Mouse (Mus musculus): ENCODE results near the gene Lmx1b.

DNA sequence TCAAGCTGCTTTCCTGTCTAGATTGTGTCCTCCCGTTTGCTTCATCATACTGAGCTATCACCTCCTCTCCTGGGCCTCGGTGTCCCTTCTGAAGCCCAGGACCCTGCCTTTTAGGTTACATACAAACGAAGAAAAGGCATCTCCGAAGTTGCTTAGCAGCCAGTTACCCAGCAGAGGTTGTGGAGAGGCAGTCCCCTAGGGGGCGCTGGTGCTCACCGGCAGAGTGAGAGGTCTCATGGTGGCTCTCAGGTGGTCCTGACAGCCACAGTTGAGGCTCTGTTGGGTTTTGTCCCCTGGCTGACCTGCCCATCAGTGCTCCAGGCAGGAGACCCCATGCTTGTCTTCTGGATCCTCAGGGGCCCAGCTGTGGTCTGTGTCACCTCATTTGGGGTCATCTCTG lies 80.6 kb downstream of the Lmx1b start:
- TF ChIP-seq EP300 (IDR thresholded peaks at IDR 0.05; ENCODE audit: low read depth) (no peak), CTCF (IDR thresholded peaks at IDR 0.05; ENCODE audit: low read depth) (peak; percentile 61)
